Mouse (Mus musculus): ENCODE data around the gene Rab3c. TPM values are rescaled to one million over a fixed set of nuclear protein-coding genes. Genes with fewer than 3 reads are reported as not detected.

Gene Rab3c
- polyA plus RNA-seq (2016; fragmentation: Nextera tagmentation; extraction: Ambion mirVana): 43.6 and 44.1 TPM in 2 replicates

- WGBS: 0% methylated on average over 20 of the region's 20 CpGs
- no peaks in the 10 kb centered on the region for H3K27me3 ChIP-seq
- ATAC-seq (ENCODE audit: low FRiP score): peak; percentile 48
Measured at GRCm38 (mm10) chr13:110280563-110281144, at the start of gene Rab3c. Gene Rab3c (minus strand): TSS chr13:110280996.

GRCm38 (mm10) chr13:110318746-110319145 lies 38.0 kb upstream of the Rab3c start:
- 72% methylated on average over 4 of the region's 4 CpGs for WGBS
- no peaks in the 10 kb centered on the region for H3K9me3 ChIP-seq
- no peak overlapping the region for H3K4me3 ChIP-seq (replicated peaks)
- H3K4me1 ChIP-seq: no peaks in the 10 kb centered on the region
- no peak overlapping the region for H3K4me2 ChIP-seq
- H3K9ac ChIP-seq: no peak overlapping the region
- ATAC-seq (ENCODE audit: low FRiP score): no peak
- H3K27me3 ChIP-seq: no peaks in the 10 kb centered on the region
- no peaks in the 10 kb centered on the region for H3K36me3 ChIP-seq (replicated peaks)
- no peak overlapping the region for H3K27ac ChIP-seq

More at GRCm38 (mm10) chr13:110280563-110281144, at the start of gene Rab3c:
- H3K4me3 ChIP-seq (replicated peaks): peak within 1 kb of the TSS; percentile 59
- H3K4me1 ChIP-seq: peaks cover 10% of the 10 kb centered on the region
- H3K27ac ChIP-seq: peak within 1 kb of the TSS; percentile 67
- no peaks in the 10 kb centered on the region for H3K9me3 ChIP-seq
- no peaks in the 10 kb centered on the region for H3K36me3 ChIP-seq (replicated peaks)
- peak within 1 kb of the TSS; percentile 64 for H3K4me2 ChIP-seq
- peak within 1 kb of the TSS; percentile 66 for H3K9ac ChIP-seq

- H3K27me3 ChIP-seq: no peaks in the 10 kb centered on the region
- H3K4me1 ChIP-seq: no peaks in the 10 kb centered on the region
- WGBS: 87% methylated on average over 5 of the region's 5 CpGs
- no peak overlapping the region for H3K27ac ChIP-seq
- H3K9ac ChIP-seq: no peak overlapping the region
- no peak overlapping the region for H3K4me2 ChIP-seq
- H3K9me3 ChIP-seq: no peaks in the 10 kb centered on the region
- ATAC-seq (ENCODE audit: low FRiP score): no peak
- H3K36me3 ChIP-seq (replicated peaks): no peaks in the 10 kb centered on the region
- H3K4me3 ChIP-seq (replicated peaks): no peak overlapping the region
Measured at GRCm38 (mm10) chr13:110307188-110307587, 26.4 kb upstream of the Rab3c start.

- 81% methylated on average over 4 of the region's 4 CpGs for WGBS
- no peaks in the 10 kb centered on the region for H3K27me3 ChIP-seq
- H3K9me3 ChIP-seq: no peaks in the 10 kb centered on the region
- no peak overlapping the region for H3K27ac ChIP-seq
- no peak for ATAC-seq (ENCODE audit: low FRiP score)
- no peak overlapping the region for H3K4me3 ChIP-seq (replicated peaks)
- no peaks in the 10 kb centered on the region for H3K36me3 ChIP-seq (replicated peaks)
- no peaks in the 10 kb centered on the region for H3K4me1 ChIP-seq
- no peak overlapping the region for H3K4me2 ChIP-seq
- no peak overlapping the region for H3K9ac ChIP-seq
Measured at GRCm38 (mm10) chr13:110297112-110297511, 16.3 kb upstream of the Rab3c start.

- Histone ChIP-seq H3K27ac (no peak overlapping the region), H3K27me3 (no peaks in the 10 kb centered on the region), H3K9ac (no peak overlapping the region), H3K36me3 (replicated peaks) (no peaks in the 10 kb centered on the region), H3K9me3 (no peaks in the 10 kb centered on the region), H3K4me2 (no peak overlapping the region), H3K4me3 (replicated peaks) (no peak overlapping the region), H3K4me1 (no peaks in the 10 kb centered on the region)
- ATAC-seq (ENCODE audit: low FRiP score): no peak
- WGBS: 84% methylated on average over 3 of the region's 3 CpGs
Measured at GRCm38 (mm10) chr13:110288499-110288898, 7.7 kb upstream of the Rab3c start.

- H3K27me3 ChIP-seq: no peaks in the 10 kb centered on the region
- no peak overlapping the region for H3K4me3 ChIP-seq (replicated peaks)
- H3K36me3 ChIP-seq (replicated peaks): no peaks in the 10 kb centered on the region
- no peak overlapping the region for H3K9ac ChIP-seq
- no peaks in the 10 kb centered on the region for H3K9me3 ChIP-seq
- no peak for ATAC-seq (ENCODE audit: low FRiP score)
- H3K4me1 ChIP-seq: peaks cover 10% of the 10 kb centered on the region
- H3K27ac ChIP-seq: no peak overlapping the region
- no peak overlapping the region for H3K4me2 ChIP-seq
- WGBS: 77% methylated on average over 4 of the region's 4 CpGs
Measured at GRCm38 (mm10) chr13:110283781-110284180, 3.0 kb upstream of the Rab3c start.

GRCm38 (mm10) chr13:110280028-110280562 lies 701 bp downstream of the Rab3c start:
- no peaks in the 10 kb centered on the region for H3K36me3 ChIP-seq (replicated peaks)
- H3K4me3 ChIP-seq (replicated peaks): peak overlapping the region; percentile 59
- H3K9ac ChIP-seq: peak overlapping the region; percentile 66
- H3K4me2 ChIP-seq: peak overlapping the region; percentile 64
- H3K27ac ChIP-seq: peak overlapping the region; percentile 67
- WGBS: under 1% methylated on average over 24 of the region's 24 CpGs
- peaks cover 10% of the 10 kb centered on the region for H3K4me1 ChIP-seq
- H3K9me3 ChIP-seq: no peaks in the 10 kb centered on the region
- H3K27me3 ChIP-seq: no peaks in the 10 kb centered on the region
- peak; percentile 99 for ATAC-seq (ENCODE audit: low FRiP score)

- Histone ChIP-seq H3K4me3 (replicated peaks) (peak overlapping the region; percentile 59), H3K9ac (peak overlapping the region; percentile 66), H3K36me3 (replicated peaks) (no peaks in the 10 kb centered on the region), H3K27ac (peak overlapping the region; percentile 67), H3K4me1 (peaks cover 10% of the 10 kb centered on the region), H3K9me3 (no peaks in the 10 kb centered on the region), H3K27me3 (no peaks in the 10 kb centered on the region), H3K4me2 (peak overlapping the region; percentile 64)
- 53% methylated on average over 9 of the region's 9 CpGs for WGBS
- ATAC-seq (ENCODE audit: low FRiP score): no peak
Measured at GRCm38 (mm10) chr13:110278976-110279736, 1.6 kb downstream of the Rab3c start.

- no peak for ATAC-seq (ENCODE audit: low FRiP score)
- Histone ChIP-seq H3K4me3 (replicated peaks) (no peak overlapping the region), H3K27ac (no peak overlapping the region), H3K9me3 (no peaks in the 10 kb centered on the region), H3K4me1 (peaks cover 10% of the 10 kb centered on the region), H3K4me2 (no peak overlapping the region), H3K27me3 (no peaks in the 10 kb centered on the region), H3K36me3 (replicated peaks) (no peaks in the 10 kb centered on the region), H3K9ac (no peak overlapping the region)
Measured at GRCm38 (mm10) chr13:110277709-110278108, 3.1 kb downstream of the Rab3c start.

- Histone ChIP-seq H3K27ac (no peak overlapping the region), H3K9ac (no peak overlapping the region), H3K36me3 (replicated peaks) (no peaks in the 10 kb centered on the region), H3K9me3 (no peaks in the 10 kb centered on the region), H3K4me3 (replicated peaks) (no peak overlapping the region), H3K27me3 (no peaks in the 10 kb centered on the region), H3K4me2 (no peak overlapping the region), H3K4me1 (peaks cover 5% of the 10 kb centered on the region; the same call in 1 of the 2 replicates)
- ATAC-seq (ENCODE audit: low FRiP score): no peak
- 86% methylated on average over 3 of the region's 3 CpGs for WGBS
Measured at GRCm38 (mm10) chr13:110275471-110275870, 5.3 kb downstream of the Rab3c start.

GRCm38 (mm10) chr13:110260649-110261048 lies 20.1 kb downstream of the Rab3c start:
- Histone ChIP-seq H3K36me3 (replicated peaks) (no peaks in the 10 kb centered on the region), H3K9ac (no peak overlapping the region), H3K27ac (no peak overlapping the region), H3K4me2 (no peak overlapping the region), H3K4me1 (peaks cover 12% of the 10 kb centered on the region), H3K27me3 (no peaks in the 10 kb centered on the region), H3K4me3 (replicated peaks) (no peak overlapping the region), H3K9me3 (no peaks in the 10 kb centered on the region)
- WGBS: 84% methylated on average over 1 of the region's 1 CpGs
- ATAC-seq (ENCODE audit: low FRiP score): no peak

GRCm38 (mm10) chr13:110251453-110251852 lies 29.3 kb downstream of the Rab3c start:
- Histone ChIP-seq H3K9ac (no peak overlapping the region), H3K27me3 (no peaks in the 10 kb centered on the region), H3K4me2 (no peak overlapping the region), H3K4me1 (peaks cover 3% of the 10 kb centered on the region; the same call in 1 of the 2 replicates), H3K9me3 (no peaks in the 10 kb centered on the region), H3K4me3 (replicated peaks) (no peak overlapping the region), H3K27ac (no peak overlapping the region), H3K36me3 (replicated peaks) (no peaks in the 10 kb centered on the region)
- ATAC-seq (ENCODE audit: low FRiP score): no peak
- 90% methylated on average over 5 of the region's 5 CpGs for WGBS
